Mouse (Mus musculus) lung, postnatal 0 days (tissue): ENCODE results near the gene Gnb1l.

Experiments used
- CTCF ChIP-seq: IDR thresholded peaks from 2 replicates; pipeline ENCODE4 v1.5.1; 2016; ENCODE audit warnings: antibody characterized with exemption, mild to moderate bottlenecking
- EP300 ChIP-seq: IDR thresholded peaks from 2 replicates; pipeline ENCODE4 v1.6.1; 2016; ENCODE audit warnings: antibody characterized with exemption, mild to moderate bottlenecking, control low read depth

DNA sequence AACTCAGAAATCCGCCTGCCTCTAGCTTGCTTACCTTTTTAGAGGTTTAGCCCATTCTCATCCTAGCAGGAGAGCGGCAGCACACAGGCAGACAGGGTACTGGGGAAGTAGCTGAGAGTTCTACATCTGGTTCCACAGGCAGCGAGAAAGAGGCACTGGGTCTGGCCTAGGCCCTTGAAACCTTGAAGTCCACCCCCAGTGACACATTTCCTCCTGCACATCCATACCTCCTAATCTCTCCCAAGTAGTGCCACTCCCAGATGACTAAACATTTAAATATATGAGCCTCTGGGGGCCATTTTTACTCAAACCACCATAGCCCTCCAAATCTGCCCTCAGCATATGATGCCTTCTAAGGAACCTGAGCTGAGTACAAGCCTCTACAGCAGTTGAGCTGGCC is 16.1 kb upstream of the Gnb1l start:
- TF ChIP-seq EP300 (no peak), CTCF (no peak)
